Mouse (Mus musculus): ENCODE measurements around the gene Zfp987. TPM values are rescaled to one million over a fixed set of nuclear protein-coding genes. Genes with fewer than 3 reads are reported as not detected.
A peak's percentile ranks its signal among the peaks of the same experiment; 100 is the strongest.
"Not testable (repeated sequence)": the region's sequence is repeated elsewhere in the genome, so short reads cannot be mapped to it uniquely, and the experiment has no call there.

Gene Zfp987
- total RNA-seq (2021), result not detected
- long read RNA-seq, experiment 1, result 0 reads
- long read RNA-seq, experiment 2, result 0 reads

DNA sequence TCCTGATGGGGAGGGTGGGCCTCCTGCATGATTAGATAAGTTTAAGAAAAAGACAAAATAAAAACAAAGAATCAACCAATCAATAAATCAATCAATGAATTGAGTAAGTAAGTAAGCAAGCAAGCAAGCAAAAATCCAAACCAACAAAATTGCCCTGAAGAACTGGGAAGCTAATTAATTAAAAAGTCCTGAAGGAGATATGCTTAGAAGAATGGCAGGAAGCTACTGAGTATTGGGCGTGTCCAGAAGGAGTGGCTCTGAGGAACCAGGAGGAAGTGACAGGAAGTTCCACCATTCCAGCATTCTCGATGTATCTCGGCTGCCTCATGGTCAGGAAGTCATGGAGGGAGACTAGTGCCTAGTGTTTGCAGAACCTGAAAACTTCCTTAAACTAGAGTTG, at the start of gene Zfp987:
Gene Zfp987, plus strand, starts transcription at position 301 of the 400 bp plus-strand sequence.
- not testable (repeated sequence) for DNase-seq (ENCODE audit: low spot score in 2 of 2)

DNA sequence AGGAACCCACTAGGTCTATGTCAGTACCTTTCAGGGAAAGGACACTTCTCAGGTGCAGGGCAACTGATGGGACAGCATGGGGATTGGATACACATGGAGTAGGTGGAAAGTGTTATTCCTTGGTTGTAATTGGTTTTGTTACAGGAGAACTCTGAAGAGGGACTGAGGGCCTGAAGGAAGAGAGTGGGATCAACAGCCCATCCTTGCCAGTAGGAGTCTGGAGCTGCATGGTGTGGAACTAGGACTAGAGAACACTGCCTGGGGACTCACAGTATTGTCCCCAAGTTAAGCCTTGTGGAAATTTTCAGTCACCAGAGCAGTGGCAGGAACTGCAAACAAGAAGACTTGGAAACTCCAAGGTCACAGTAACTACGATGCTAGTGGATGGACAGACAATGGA, 44.6 kb upstream of the Zfp987 start:
- DNase-seq (ENCODE audit: low spot score in 2 of 2), result not testable (repeated sequence)

GRCm38 (mm10) chr4:146053445-146053844, 43.7 kb upstream of the Zfp987 start:
- DNase-seq (ENCODE audit: low spot score in 2 of 2), result not testable (repeated sequence)

DNA sequence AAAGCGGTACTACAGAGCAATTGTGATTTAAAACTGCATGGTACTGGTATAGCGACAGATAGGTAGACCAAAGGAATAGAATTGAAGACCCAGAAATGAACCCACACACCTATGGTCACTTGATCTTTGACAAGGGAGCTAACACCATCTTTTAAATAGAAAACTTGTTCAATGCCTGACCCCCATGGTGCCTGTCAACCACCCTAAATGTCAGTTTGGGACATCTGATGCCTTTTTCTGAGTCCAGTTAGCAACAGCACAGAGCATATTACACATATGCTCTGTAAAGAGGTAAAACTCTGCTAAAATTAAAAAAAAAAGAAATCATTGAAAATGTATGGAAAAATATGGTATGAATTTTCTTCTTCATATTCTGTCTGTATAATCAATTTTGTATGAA, 41.8 kb upstream of the Zfp987 start:
- no peak for DNase-seq (ENCODE audit: low spot score in 2 of 2)

- not testable (repeated sequence) for DNase-seq (ENCODE audit: low spot score in 2 of 2)
Measured at GRCm38 (mm10) chr4:146058646-146059045, 38.5 kb upstream of the Zfp987 start.

DNA sequence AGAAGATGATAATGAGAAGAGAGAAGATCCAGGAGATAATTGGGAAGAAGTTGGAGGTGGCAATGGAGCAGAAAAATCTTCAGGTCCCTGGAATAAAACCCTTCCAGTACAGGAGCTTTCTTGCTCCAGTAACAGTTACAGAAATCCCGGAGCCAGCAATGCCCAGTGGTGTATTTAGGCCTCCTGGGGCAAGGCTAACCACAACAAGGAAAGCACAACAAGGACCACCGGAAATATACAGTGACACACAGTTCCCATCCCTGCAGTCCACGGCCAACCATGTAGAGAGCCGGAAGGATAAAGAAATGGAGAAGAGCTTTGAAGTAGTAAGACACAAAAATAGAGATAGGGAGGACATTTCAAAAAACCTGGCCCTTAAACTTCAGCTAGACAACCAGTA, 38.0 kb upstream of the Zfp987 start:
- DNase-seq (ENCODE audit: low spot score in 2 of 2), result not testable (repeated sequence)

GRCm38 (mm10) chr4:146059974-146060693, 37.0 kb upstream of the Zfp987 start:
- DNase-seq (ENCODE audit: low spot score in 2 of 2), result not testable (repeated sequence)

- not testable (repeated sequence) for DNase-seq (ENCODE audit: low spot score in 2 of 2)
Measured at GRCm38 (mm10) chr4:146061082-146061481, 36.0 kb upstream of the Zfp987 start.

DNA sequence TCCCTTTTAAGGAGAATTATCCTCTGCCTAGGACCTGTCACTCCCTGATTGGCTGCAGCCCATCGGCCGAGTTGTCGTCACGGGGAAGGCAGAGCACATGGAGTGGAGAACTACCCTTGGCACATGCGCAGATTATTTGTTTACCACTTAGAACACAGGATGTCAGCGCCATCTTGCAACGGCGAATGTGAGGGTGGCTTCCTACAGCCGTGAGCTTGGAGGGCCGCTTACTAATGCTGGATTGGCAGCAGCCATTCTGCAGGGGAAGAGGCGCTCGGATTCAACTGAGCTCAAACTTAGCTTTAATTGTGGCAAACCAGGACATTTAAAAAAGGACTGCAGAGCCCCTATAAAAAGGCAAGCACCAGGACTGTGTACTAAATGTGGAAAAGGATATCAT, 35.1 kb upstream of the Zfp987 start:
- not testable (repeated sequence) for DNase-seq (ENCODE audit: low spot score in 2 of 2)

DNA sequence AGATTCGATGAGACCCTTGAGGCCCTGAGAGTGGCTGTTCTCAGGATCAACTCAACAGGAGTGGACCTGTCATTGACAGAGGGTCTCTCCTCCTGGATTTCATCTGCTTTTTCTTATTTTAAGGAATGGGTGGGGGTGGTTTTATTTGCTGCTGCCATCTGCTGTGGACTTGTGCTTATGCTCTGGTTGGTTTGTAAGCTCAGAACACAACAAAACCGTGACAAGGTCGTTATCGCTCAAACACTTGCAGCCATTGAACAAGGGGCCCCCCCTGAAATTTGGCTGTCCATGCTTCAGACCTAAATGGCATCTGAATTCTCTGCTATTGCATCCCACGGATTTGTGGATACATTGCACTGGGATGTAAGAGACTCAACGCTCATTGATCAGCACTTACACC, 34.1 kb upstream of the Zfp987 start:
- not testable (repeated sequence) for DNase-seq (ENCODE audit: low spot score in 2 of 2)

- DNase-seq (ENCODE audit: low spot score in 2 of 2), result not testable (repeated sequence)
Measured at GRCm38 (mm10) chr4:146063621-146064020, 33.5 kb upstream of the Zfp987 start.

GRCm38 (mm10) chr4:146064807-146065206, 32.3 kb upstream of the Zfp987 start:
- DNase-seq (ENCODE audit: low spot score in 2 of 2), result not testable (repeated sequence)

- not testable (repeated sequence) for DNase-seq (ENCODE audit: low spot score in 2 of 2)
Measured at GRCm38 (mm10) chr4:146066932-146067580, 30.0 kb upstream of the Zfp987 start.

DNA sequence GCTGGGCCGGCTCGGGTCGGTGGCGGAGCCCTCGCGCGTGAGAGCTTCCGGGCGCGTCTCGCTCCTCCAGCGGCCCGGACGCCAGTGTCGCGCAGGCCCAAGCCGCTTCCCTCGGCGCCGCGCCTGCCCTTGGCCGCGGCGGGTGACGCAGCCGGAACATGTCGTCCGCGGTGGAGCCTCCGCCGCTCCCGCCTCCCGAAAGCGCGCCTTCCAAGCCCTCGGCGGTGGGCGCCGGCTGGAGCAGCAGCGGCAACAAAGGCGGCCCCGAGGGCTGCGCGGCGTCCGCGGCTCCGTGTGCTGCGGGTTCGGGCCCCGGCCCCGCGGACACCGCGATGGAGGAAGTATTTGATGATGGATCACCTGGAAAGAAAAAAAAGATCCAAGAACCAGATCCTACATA, 29.5 kb upstream of the Zfp987 start:
- not testable (repeated sequence) for DNase-seq (ENCODE audit: low spot score in 2 of 2)

GRCm38 (mm10) chr4:146073264-146073663, 23.8 kb upstream of the Zfp987 start:
- not testable (repeated sequence) for DNase-seq (ENCODE audit: low spot score in 2 of 2)

DNA sequence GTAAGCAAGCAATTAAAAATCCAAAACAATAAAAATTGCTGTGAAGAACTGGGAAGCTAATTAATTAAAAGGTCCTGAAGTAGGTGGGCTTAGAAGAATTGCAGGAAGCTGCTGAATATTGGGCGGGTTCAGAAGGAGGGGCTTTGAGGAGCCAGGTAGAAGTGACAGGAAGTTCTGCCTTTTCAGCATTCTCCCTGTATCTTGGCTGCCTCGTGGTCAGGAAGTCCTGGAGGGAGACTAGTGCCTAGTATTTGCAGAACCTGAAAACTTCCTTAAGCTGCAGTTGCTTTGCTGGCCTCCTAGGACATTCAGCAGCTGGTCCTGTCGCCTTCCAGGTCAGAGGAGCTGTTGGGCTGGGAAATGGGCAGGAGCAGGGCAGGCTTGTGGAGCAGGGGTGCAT, 4.3 kb downstream of the Zfp987 start:
- not testable (repeated sequence) for DNase-seq (ENCODE audit: low spot score in 2 of 2)

DNA sequence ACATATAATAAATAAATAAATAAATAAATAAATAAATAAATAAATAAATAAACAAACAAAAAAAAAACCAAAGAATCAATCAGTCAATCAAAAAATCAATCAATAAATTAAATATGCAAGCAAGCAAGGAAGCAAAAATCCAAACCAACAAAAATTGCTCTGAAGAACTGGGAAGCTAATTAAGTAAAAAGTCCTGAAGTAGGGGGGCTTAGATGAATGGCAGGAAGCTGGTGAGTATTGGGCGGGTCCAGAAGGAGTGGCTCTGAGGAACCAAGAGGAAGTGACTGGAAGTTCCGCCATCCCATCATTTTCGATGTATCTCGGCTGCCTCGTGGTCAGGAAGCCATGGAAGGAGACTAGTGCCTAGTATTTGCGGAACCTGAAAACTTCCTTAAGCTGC, 59.4 kb downstream of the Zfp987 start, which contains the start of gene Zfp600:
Gene Zfp600, plus strand, starts transcription at position 301 of the 400 bp plus-strand sequence.
- DNase-seq (ENCODE audit: low spot score in 2 of 2), result not testable (repeated sequence)

DNA sequence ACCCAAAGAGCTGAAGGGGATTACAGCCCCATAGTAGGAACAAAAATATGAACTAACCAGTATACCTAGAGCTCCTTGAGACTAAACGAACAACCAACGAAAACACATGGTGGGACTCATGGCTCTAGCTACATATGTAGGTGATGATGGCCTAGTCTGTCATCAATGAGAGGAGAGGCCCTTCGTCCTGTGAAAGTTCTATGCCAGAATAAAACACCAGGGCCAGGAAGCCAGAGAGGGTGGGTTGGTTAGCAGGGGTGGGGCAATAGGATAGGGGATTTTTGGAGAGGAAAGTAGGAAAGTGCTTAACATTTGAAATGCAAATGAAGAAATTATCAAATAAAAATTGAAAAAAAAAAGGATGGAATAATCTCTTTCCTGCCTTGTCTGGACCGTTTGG, 65.8 kb downstream of the Zfp987 start:
- DNase-seq (ENCODE audit: low spot score in 2 of 2), result not testable (repeated sequence)

DNA sequence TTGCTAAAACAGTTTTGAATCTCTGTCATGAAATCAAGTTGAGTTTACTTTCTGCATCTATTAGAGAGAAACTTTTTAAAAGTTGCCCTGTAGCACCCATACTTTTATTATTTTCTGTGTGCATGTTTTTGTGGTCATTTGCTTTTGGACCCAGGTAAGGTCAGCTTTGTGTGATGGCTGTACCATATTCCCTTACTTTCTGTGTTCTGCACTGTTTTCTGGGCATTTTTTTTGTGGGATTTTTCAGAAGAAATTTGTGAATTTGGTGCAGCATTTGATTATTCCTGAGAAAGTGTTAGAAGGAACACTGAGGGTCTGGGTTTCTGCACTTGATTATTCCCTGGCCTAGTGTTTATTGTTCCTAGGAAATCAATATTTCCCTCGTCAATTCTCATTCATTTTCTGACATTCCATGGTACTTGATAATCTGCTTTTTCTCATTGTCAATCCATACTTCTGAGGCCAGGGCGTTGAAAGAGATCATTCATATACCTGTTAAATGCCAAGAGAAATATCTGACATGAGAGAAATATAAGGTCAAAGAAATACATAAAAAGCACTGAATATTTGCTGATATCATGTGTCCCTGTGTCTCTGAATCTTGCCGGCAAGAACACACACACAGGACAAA, 70.2 kb downstream of the Zfp987 start:
- DNase-seq (ENCODE audit: low spot score in 2 of 2), result not testable (repeated sequence)

- peak in 1 of 2 experiments; percentile 3 for DNase-seq (ENCODE audit: low spot score in 2 of 2)
Measured at GRCm38 (mm10) chr4:146167879-146168532, 70.9 kb downstream of the Zfp987 start.

GRCm38 (mm10) chr4:146168730-146169215, 71.7 kb downstream of the Zfp987 start:
- not testable (repeated sequence) for DNase-seq (ENCODE audit: low spot score in 2 of 2)
